ENCODE assay signal across 20 mouse cellular contexts in genomic region chr10:43991268-43991667, GRCm38 (mm10).
DNase-seq lines count a peak whose midpoint lies in the region; ATAC-seq and TF ChIP-seq lines count a peak whose summit lies in the region.
"Had no signal": no experiment of that assay in that cellular context is flagged by ENCODE, and none has a peak within 500 bp of the region (broad histone marks: within the 10 kb centered on the region; RNA-seq: fewer than 3 reads in every experiment).

No protein-coding gene starts in this region.

- DNase-seq in hindbrain, postnatal 0 days (ENCODE audit: low spot score): no peak
- no peak for DNase-seq in hindbrain, embryonic 10.5 days (ENCODE audit: low spot score)
- no peak for DNase-seq in liver, adult 2 months (ENCODE audit: extremely low read depth, low read depth, low spot score)
- DNase-seq in liver, embryonic 11.5 days (ENCODE audit: low spot score): no peak
- DNase-seq in MEL (ENCODE audit: low read depth, low spot score): no peak
- DNase-seq in adrenal gland, adult (ENCODE audit: inconsistent age in 2 of 2, low spot score in 1 of 2): no peak
- DNase-seq: adrenal gland, postnatal 25 days; cerebellum, adult 9-10 months; kidney, adult 9 months; kidney, postnatal 25 days; right cerebral cortex, postnatal 14 days; spleen, adult 18-20 months; thymus, postnatal 14 days had no signal

- no peak for ATAC-seq in hindbrain, postnatal 0 days
- ATAC-seq in liver, embryonic 11.5 days (replicated peaks; ENCODE audit: low FRiP score): no peak
- ATAC-seq: forebrain, embryonic 13.5 days; midbrain, embryonic 16.5 days had no signal

- H3K4me1 ChIP-seq in hindbrain, postnatal 0 days (ENCODE audit: insufficient read depth, low read length): no peaks in the 10 kb centered on the region
- H3K4me1 ChIP-seq in hindbrain, embryonic 10.5 days (replicated peaks): peaks cover 5% of the 10 kb centered on the region; the same call in 1 of the 2 replicates
- H3K4me1 ChIP-seq in liver, adult 2 months (ENCODE audit: control insufficient read depth, insufficient read depth, low read length): no peaks in the 10 kb centered on the region
- no peaks in the 10 kb centered on the region for H3K4me1 ChIP-seq in liver, embryonic 11.5 days (replicated peaks; ENCODE audit: control insufficient read depth, insufficient read depth, low read length)
- H3K4me1 ChIP-seq in MEL (ENCODE audit: control insufficient read depth in 1 of 2, insufficient read depth in 2 of 2, low read length in 2 of 2): peaks cover 0 to 5% of the 10 kb centered on the region in 2 experiments; a peak in 1 of 4 replicates
- H3K4me1 ChIP-seq in small intestine, adult 2 months (ENCODE audit: control insufficient read depth, insufficient read depth, insufficient read length, low read length): peaks cover 8% of the 10 kb centered on the region; the same call in 1 of the 2 replicates
- H3K4me1 ChIP-seq: heart, embryonic 10.5 days; limb, embryonic 15.5 days; lung, embryonic 15.5 days had no signal

- no peak overlapping the region for H3K4me2 ChIP-seq in hindbrain, postnatal 0 days (ENCODE audit: low read depth, low read length)
- no peak overlapping the region for H3K4me2 ChIP-seq in liver, embryonic 11.5 days
- H3K4me2 ChIP-seq: forebrain, embryonic 13.5 days; limb, embryonic 15.5 days; lung, embryonic 15.5 days had no signal

- no peak for TF ChIP-seq POLR2A in liver, adult 2 months (IDR thresholded peaks at IDR 0.05; ENCODE audit: extremely low read depth, insufficient read depth, low read length)
- no peak for TF ChIP-seq POLR2A in MEL (IDR thresholded peaks at IDR 0.05; ENCODE audit: control insufficient read depth in 1 of 2, insufficient read depth in 1 of 2, low read depth in 1 of 2, low read length in 2 of 2, poor library complexity in 1 of 2)
- no peak for TF ChIP-seq POLR2A in small intestine, adult 2 months (IDR thresholded peaks at IDR 0.05; ENCODE audit: low read depth, low read length)

- H3K9ac ChIP-seq in hindbrain, postnatal 0 days (replicated peaks; ENCODE audit: low read length): no peak overlapping the region
- no peak overlapping the region for H3K9ac ChIP-seq in liver, adult 2 months (ENCODE audit: low read depth, low read length)
- no peak overlapping the region for H3K9ac ChIP-seq in liver, embryonic 11.5 days (ENCODE audit: low read depth, low read length)
- H3K9ac ChIP-seq in MEL (ENCODE audit: control insufficient read depth, low read depth, low read length, poor library complexity, severe bottlenecking): no peak overlapping the region
- H3K9ac ChIP-seq: forebrain, embryonic 13.5 days; limb, embryonic 15.5 days; lung, embryonic 15.5 days had no signal

- TF ChIP-seq EP300 in MEL (IDR thresholded peaks at IDR 0.05; ENCODE audit: low read depth in 1 of 2, low read length in 2 of 2): no peak

- no peaks in the 10 kb centered on the region for H3K27me3 ChIP-seq in hindbrain, postnatal 0 days (ENCODE audit: insufficient read depth, low read length)
- H3K27me3 ChIP-seq in hindbrain, embryonic 10.5 days (ENCODE audit: insufficient read depth, poor library complexity, severe bottlenecking): no peaks in the 10 kb centered on the region
- no peaks in the 10 kb centered on the region for H3K27me3 ChIP-seq in liver, adult 2 months (ENCODE audit: control insufficient read depth, insufficient read depth, low read length)
- peaks cover 4% of the 10 kb centered on the region; the same call in 1 of the 2 replicates for H3K27me3 ChIP-seq in liver, embryonic 11.5 days (replicated peaks; ENCODE audit: control insufficient read depth, insufficient read depth, low read length)
- H3K27me3 ChIP-seq in MEL (ENCODE audit: control insufficient read depth in 1 of 2, insufficient read depth in 2 of 2, low read length in 2 of 2): peaks cover 0 to 1% of the 10 kb centered on the region in 2 experiments; a peak in 2 of 4 replicates
- no peaks in the 10 kb centered on the region for H3K27me3 ChIP-seq in small intestine, adult 2 months (ENCODE audit: control insufficient read depth, insufficient read depth, low read length)
- H3K27me3 ChIP-seq: forebrain, embryonic 13.5 days; limb, embryonic 15.5 days; lung, embryonic 15.5 days had no signal

- 94% methylated on average over 5 of the region's 5 CpGs for WGBS in hindbrain, postnatal 0 days
- 91% methylated on average over 5 of the region's 5 CpGs for WGBS in hindbrain, embryonic 10.5 days
- 96% methylated on average over 5 of the region's 5 CpGs for WGBS in liver, adult 2 months
- 86% methylated on average over 5 of the region's 5 CpGs for WGBS in liver, embryonic 11.5 days
- WGBS in small intestine, adult 2 months: 96% methylated on average over 5 of the region's 5 CpGs

- H3K36me3 ChIP-seq in hindbrain, postnatal 0 days (ENCODE audit: insufficient read depth, low read length): no peaks in the 10 kb centered on the region
- H3K36me3 ChIP-seq in hindbrain, embryonic 10.5 days: no peaks in the 10 kb centered on the region
- H3K36me3 ChIP-seq in liver, adult 2 months (ENCODE audit: control insufficient read depth, insufficient read depth, low read length): peaks cover 27% of the 10 kb centered on the region
- H3K36me3 ChIP-seq in liver, embryonic 11.5 days (ENCODE audit: control insufficient read depth, insufficient read depth, low read length): no peaks in the 10 kb centered on the region
- no peaks in the 10 kb centered on the region for H3K36me3 ChIP-seq in MEL (ENCODE audit: control insufficient read depth in 1 of 2, insufficient read depth in 2 of 2, low read length in 2 of 2)
- H3K36me3 ChIP-seq in small intestine, adult 2 months (ENCODE audit: control insufficient read depth, insufficient read depth, low read length): peaks cover 46% of the 10 kb centered on the region
- H3K36me3 ChIP-seq: heart, embryonic 10.5 days; lung, embryonic 15.5 days had no signal

- peak; percentile 15; the same call in 1 of the 2 replicates for TF ChIP-seq CTCF in hindbrain, postnatal 0 days (IDR thresholded peaks at IDR 0.05; ENCODE audit: low read depth)
- peak; percentile 13; the same call in 1 of the 2 replicates for TF ChIP-seq CTCF in liver, adult 2 months (IDR thresholded peaks at IDR 0.05; ENCODE audit: low read depth, low read length)
- peak; percentile 7 to 26 (median 22); a peak in 4 of 6 replicates for TF ChIP-seq CTCF in MEL (IDR thresholded peaks at IDR 0.05 in 2 of 3, conservative IDR thresholded peaks at IDR 0.05 in 1 of 3; ENCODE audit: control insufficient read depth in 1 of 3, insufficient read depth in 1 of 3, low read depth in 2 of 3, low read length in 3 of 3, poor library complexity in 1 of 3, severe bottlenecking in 1 of 3)
- TF ChIP-seq CTCF in small intestine, adult 2 months (IDR thresholded peaks at IDR 0.05; ENCODE audit: extremely low read depth, insufficient read length, insufficient replicate concordance, low read depth, low read length): peak; percentile 27; the same call in 1 of the 2 replicates

- H3K27ac ChIP-seq in hindbrain, postnatal 0 days: no peak overlapping the region
- no peak overlapping the region for H3K27ac ChIP-seq in hindbrain, embryonic 10.5 days
- H3K27ac ChIP-seq in liver, adult 2 months (replicated peaks; ENCODE audit: insufficient read depth, low read depth, low read length): no peak overlapping the region
- no peak overlapping the region for H3K27ac ChIP-seq in liver, embryonic 11.5 days (ENCODE audit: low read depth, low read length)
- no peak overlapping the region for H3K27ac ChIP-seq in MEL (ENCODE audit: control insufficient read depth, low read depth, low read length)
- no peak overlapping the region for H3K27ac ChIP-seq in small intestine, adult 2 months (ENCODE audit: insufficient read depth, low read depth, low read length)
- H3K27ac ChIP-seq: forebrain, embryonic 13.5 days; heart, embryonic 10.5 days; limb, embryonic 15.5 days; lung, embryonic 15.5 days; macrophage had no signal

- no peaks in the 10 kb centered on the region for H3K9me3 ChIP-seq in hindbrain, postnatal 0 days (ENCODE audit: low read length)
- H3K9me3 ChIP-seq in hindbrain, embryonic 10.5 days: no peaks in the 10 kb centered on the region
- no peaks in the 10 kb centered on the region for H3K9me3 ChIP-seq in liver, embryonic 11.5 days (ENCODE audit: control insufficient read depth, low read length)
- no peaks in the 10 kb centered on the region for H3K9me3 ChIP-seq in MEL (replicated peaks; ENCODE audit: insufficient read depth, low read length)
- H3K9me3 ChIP-seq: forebrain, embryonic 13.5 days; heart, embryonic 10.5 days; limb, embryonic 15.5 days; lung, embryonic 15.5 days had no signal

- no peak overlapping the region for H3K4me3 ChIP-seq in hindbrain, postnatal 0 days (ENCODE audit: low read length)
- H3K4me3 ChIP-seq in hindbrain, embryonic 10.5 days: no peak overlapping the region
- H3K4me3 ChIP-seq in liver, adult 2 months (ENCODE audit: insufficient read depth, low read depth, low read length): no peak overlapping the region
- no peak overlapping the region for H3K4me3 ChIP-seq in liver, embryonic 11.5 days (ENCODE audit: low read depth, low read length)
- no peak overlapping the region for H3K4me3 ChIP-seq in MEL (ENCODE audit: control insufficient read depth in 1 of 2, insufficient read depth in 1 of 2, low read depth in 2 of 2, low read length in 2 of 2)
- no peak overlapping the region for H3K4me3 ChIP-seq in small intestine, adult 2 months (ENCODE audit: low read depth, low read length)
- H3K4me3 ChIP-seq: forebrain, embryonic 13.5 days; heart, embryonic 10.5 days; limb, embryonic 15.5 days; lung, embryonic 15.5 days had no signal

- no peaks in the 10 kb centered on the region for H3K79me2 ChIP-seq in liver, adult 2 months (ENCODE audit: control insufficient read depth, insufficient read depth, low read length)
- no peaks in the 10 kb centered on the region for H3K79me2 ChIP-seq in MEL (ENCODE audit: control insufficient read depth, insufficient read depth, low read length, poor library complexity)

- TF ChIP-seq RAD21 in MEL (IDR thresholded peaks at IDR 0.05; ENCODE audit: low read depth, low read length): peak; percentile 20

TF ChIP-seq in MEL, 35 proteins besides CTCF, POLR2A, EP300 and RAD21:
- TF ChIP-seq MAZ (IDR thresholded peaks at IDR 0.05; ENCODE audit: low read depth, low read length): no peak
